Mouse (Mus musculus): ENCODE measurements at regions not wholly inside any gene's neighbourhood (a gene's known extent, or its start where the extent isn't known, plus 50 kb on each side); places are given as distances from the start of the nearest gene placed in this dataset.

- Histone ChIP-seq H3K4me3 (ENCODE audit: low read depth, low read length) (no peak overlapping the region), H3K4me1 (replicated peaks; ENCODE audit: control insufficient read depth, insufficient read depth, low read length) (no peaks in the 10 kb centered on the region), H3K27me3 (ENCODE audit: control insufficient read depth, insufficient read depth, low read length) (no peaks in the 10 kb centered on the region; the same call in 1 of the 2 replicates), H3K9ac (ENCODE audit: low read depth, low read length) (no peak overlapping the region), H3K4me2 (replicated peaks; ENCODE audit: low read depth, low read length) (no peak overlapping the region), H3K36me3 (ENCODE audit: control insufficient read depth, insufficient read depth, low read length) (no peaks in the 10 kb centered on the region), H3K9me3 (ENCODE audit: control insufficient read depth, low read length) (no peaks in the 10 kb centered on the region), H3K27ac (ENCODE audit: low read depth, low read length) (no peak overlapping the region)
- 57% methylated on average over 2 of the region's 2 CpGs for WGBS
- ATAC-seq (ENCODE audit: low FRiP score) (no peak), DNase-seq (ENCODE audit: low spot score) (no peak)
These were observed 482.8 kb downstream of the Bnc2 start for GRCm38 (mm10) chr4:84192301-84192700.

GRCm38 (mm10) chr4:84196732-84197131, 478.3 kb downstream of the Bnc2 start:
- no peak overlapping the region for H3K4me3 ChIP-seq (ENCODE audit: low read depth, low read length)
- no peaks in the 10 kb centered on the region for H3K36me3 ChIP-seq (ENCODE audit: control insufficient read depth, insufficient read depth, low read length)
- DNase-seq (ENCODE audit: low spot score) (no peak), ATAC-seq (ENCODE audit: low FRiP score) (no peak)
- no peak overlapping the region for H3K27ac ChIP-seq (ENCODE audit: low read depth, low read length)
- no peaks in the 10 kb centered on the region; the same call in 1 of the 2 replicates for H3K27me3 ChIP-seq (ENCODE audit: control insufficient read depth, insufficient read depth, low read length)
- H3K9me3 ChIP-seq (ENCODE audit: control insufficient read depth, low read length) = no peaks in the 10 kb centered on the region
- no peak overlapping the region for H3K9ac ChIP-seq (ENCODE audit: low read depth, low read length)
- no peak overlapping the region for H3K4me2 ChIP-seq (replicated peaks; ENCODE audit: low read depth, low read length)
- peaks cover 8% of the 10 kb centered on the region for H3K4me1 ChIP-seq (replicated peaks; ENCODE audit: control insufficient read depth, insufficient read depth, low read length)
- 88% methylated on average over 2 of the region's 2 CpGs for WGBS

GRCm38 (mm10) chr4:84198176-84198575, 476.9 kb downstream of the Bnc2 start:
- Histone ChIP-seq H3K9ac (ENCODE audit: low read depth, low read length) (no peak overlapping the region), H3K4me1 (replicated peaks; ENCODE audit: control insufficient read depth, insufficient read depth, low read length) (peaks cover 15% of the 10 kb centered on the region), H3K36me3 (ENCODE audit: control insufficient read depth, insufficient read depth, low read length) (no peaks in the 10 kb centered on the region), H3K4me3 (ENCODE audit: low read depth, low read length) (no peak overlapping the region), H3K27ac (ENCODE audit: low read depth, low read length) (no peak overlapping the region), H3K27me3 (ENCODE audit: control insufficient read depth, insufficient read depth, low read length) (no peaks in the 10 kb centered on the region; the same call in none of the 2 replicates), H3K4me2 (replicated peaks; ENCODE audit: low read depth, low read length) (no peak overlapping the region), H3K9me3 (ENCODE audit: control insufficient read depth, low read length) (no peaks in the 10 kb centered on the region)
- 92% methylated on average over 4 of the region's 4 CpGs for WGBS
- no peak for DNase-seq (ENCODE audit: low spot score)
- no peak for ATAC-seq (ENCODE audit: low FRiP score)

GRCm38 (mm10) chr4:84199181-84199656, 475.9 kb downstream of the Bnc2 start:
- H3K27me3 ChIP-seq (ENCODE audit: control insufficient read depth, insufficient read depth, low read length) = peaks cover 2% of the 10 kb centered on the region
- no peaks in the 10 kb centered on the region for H3K9me3 ChIP-seq (ENCODE audit: control insufficient read depth, low read length)
- WGBS = 31% methylated on average over 9 of the region's 9 CpGs
- peaks cover 15% of the 10 kb centered on the region for H3K4me1 ChIP-seq (replicated peaks; ENCODE audit: control insufficient read depth, insufficient read depth, low read length)
- no peak for DNase-seq (ENCODE audit: low spot score)
- H3K36me3 ChIP-seq (ENCODE audit: control insufficient read depth, insufficient read depth, low read length) = no peaks in the 10 kb centered on the region
- H3K9ac ChIP-seq (ENCODE audit: low read depth, low read length) = no peak overlapping the region
- no peak; the same call in 1 of the 2 replicates for ATAC-seq (ENCODE audit: low FRiP score)
- H3K27ac ChIP-seq (ENCODE audit: low read depth, low read length) = no peak overlapping the region
- H3K4me3 ChIP-seq (ENCODE audit: low read depth, low read length) = no peak overlapping the region
- H3K4me2 ChIP-seq (replicated peaks; ENCODE audit: low read depth, low read length) = no peak overlapping the region; the same call in 1 of the 2 replicates

- Histone ChIP-seq H3K9ac (ENCODE audit: low read depth, low read length) (no peak overlapping the region), H3K9me3 (ENCODE audit: control insufficient read depth, low read length) (no peaks in the 10 kb centered on the region), H3K27ac (ENCODE audit: low read depth, low read length) (no peak overlapping the region), H3K4me2 (replicated peaks; ENCODE audit: low read depth, low read length) (no peak overlapping the region), H3K27me3 (ENCODE audit: control insufficient read depth, insufficient read depth, low read length) (peaks cover 2% of the 10 kb centered on the region; the same call in 1 of the 2 replicates), H3K4me1 (replicated peaks; ENCODE audit: control insufficient read depth, insufficient read depth, low read length) (peaks cover 15% of the 10 kb centered on the region), H3K4me3 (ENCODE audit: low read depth, low read length) (no peak overlapping the region), H3K36me3 (ENCODE audit: control insufficient read depth, insufficient read depth, low read length) (no peaks in the 10 kb centered on the region)
- 43% methylated on average over 3 of the region's 3 CpGs for WGBS
- ATAC-seq (ENCODE audit: low FRiP score) (no peak), DNase-seq (ENCODE audit: low spot score) (no peak)
These were observed 474.1 kb downstream of the Bnc2 start for GRCm38 (mm10) chr4:84201001-84201400.

- Histone ChIP-seq H3K36me3 (ENCODE audit: control insufficient read depth, insufficient read depth, low read length) (no peaks in the 10 kb centered on the region), H3K27ac (ENCODE audit: low read depth, low read length) (peak overlapping the region; percentile 36; the same call in 1 of the 2 replicates), H3K9me3 (ENCODE audit: control insufficient read depth, low read length) (no peaks in the 10 kb centered on the region), H3K27me3 (ENCODE audit: control insufficient read depth, insufficient read depth, low read length) (peaks cover 2% of the 10 kb centered on the region; the same call in 1 of the 2 replicates), H3K9ac (ENCODE audit: low read depth, low read length) (no peak overlapping the region), H3K4me1 (replicated peaks; ENCODE audit: control insufficient read depth, insufficient read depth, low read length) (peaks cover 15% of the 10 kb centered on the region), H3K4me2 (replicated peaks; ENCODE audit: low read depth, low read length) (no peak overlapping the region), H3K4me3 (ENCODE audit: low read depth, low read length) (no peak overlapping the region)
- ATAC-seq (ENCODE audit: low FRiP score) (peak; percentile 86), DNase-seq (ENCODE audit: low spot score) (peak; percentile 65)
- 7% methylated on average over 2 of the region's 2 CpGs for WGBS
These were observed 472.8 kb downstream of the Bnc2 start for GRCm38 (mm10) chr4:84202231-84202630.

GRCm38 (mm10) chr4:84203680-84204079, 471.4 kb downstream of the Bnc2 start:
- Histone ChIP-seq H3K9me3 (ENCODE audit: control insufficient read depth, low read length) (no peaks in the 10 kb centered on the region), H3K27ac (ENCODE audit: low read depth, low read length) (no peak overlapping the region), H3K4me2 (replicated peaks; ENCODE audit: low read depth, low read length) (no peak overlapping the region), H3K4me1 (replicated peaks; ENCODE audit: control insufficient read depth, insufficient read depth, low read length) (peaks cover 15% of the 10 kb centered on the region), H3K36me3 (ENCODE audit: control insufficient read depth, insufficient read depth, low read length) (no peaks in the 10 kb centered on the region), H3K9ac (ENCODE audit: low read depth, low read length) (no peak overlapping the region), H3K27me3 (ENCODE audit: control insufficient read depth, insufficient read depth, low read length) (peaks cover 2% of the 10 kb centered on the region; the same call in 1 of the 2 replicates), H3K4me3 (ENCODE audit: low read depth, low read length) (no peak overlapping the region)
- ATAC-seq (ENCODE audit: low FRiP score) (no peak), DNase-seq (ENCODE audit: low spot score) (no peak)
- 77% methylated on average over 1 of the region's 1 CpGs for WGBS

- Histone ChIP-seq H3K36me3 (ENCODE audit: control insufficient read depth, insufficient read depth, low read length) (no peaks in the 10 kb centered on the region), H3K4me3 (ENCODE audit: low read depth, low read length) (no peak overlapping the region), H3K27me3 (ENCODE audit: control insufficient read depth, insufficient read depth, low read length) (peaks cover 2% of the 10 kb centered on the region; the same call in 1 of the 2 replicates), H3K27ac (ENCODE audit: low read depth, low read length) (no peak overlapping the region), H3K4me2 (replicated peaks; ENCODE audit: low read depth, low read length) (no peak overlapping the region), H3K9ac (ENCODE audit: low read depth, low read length) (no peak overlapping the region), H3K4me1 (replicated peaks; ENCODE audit: control insufficient read depth, insufficient read depth, low read length) (peaks cover 9% of the 10 kb centered on the region), H3K9me3 (ENCODE audit: control insufficient read depth, low read length) (no peaks in the 10 kb centered on the region)
- ATAC-seq (ENCODE audit: low FRiP score) (no peak), DNase-seq (ENCODE audit: low spot score) (no peak)
These were observed 470.3 kb downstream of the Bnc2 start for GRCm38 (mm10) chr4:84204777-84205176.

- WGBS = 74% methylated on average over 1 of the region's 1 CpGs
- no peaks in the 10 kb centered on the region for H3K36me3 ChIP-seq (ENCODE audit: control insufficient read depth, insufficient read depth, low read length)
- no peak for ATAC-seq (ENCODE audit: low FRiP score)
These were observed 466.9 kb downstream of the Bnc2 start for GRCm38 (mm10) chr4:84208175-84208574.

More at GRCm38 (mm10) chr4:84208175-84208574, 466.9 kb downstream of the Bnc2 start:
- Histone ChIP-seq H3K4me3 (ENCODE audit: low read depth, low read length) (no peak overlapping the region), H3K4me2 (replicated peaks; ENCODE audit: low read depth, low read length) (no peak overlapping the region), H3K27ac (ENCODE audit: low read depth, low read length) (no peak overlapping the region), H3K9me3 (ENCODE audit: control insufficient read depth, low read length) (no peaks in the 10 kb centered on the region), H3K4me1 (replicated peaks; ENCODE audit: control insufficient read depth, insufficient read depth, low read length) (no peaks in the 10 kb centered on the region), H3K27me3 (ENCODE audit: control insufficient read depth, insufficient read depth, low read length) (peaks cover 2% of the 10 kb centered on the region; the same call in 1 of the 2 replicates), H3K9ac (ENCODE audit: low read depth, low read length) (no peak overlapping the region)
- DNase-seq (ENCODE audit: low spot score) = no peak

Measured in hindbrain, embryonic 11.5 days (tissue).